Mouse (Mus musculus): Measurements from ENCODE around the gene Cyth3.

DNA sequence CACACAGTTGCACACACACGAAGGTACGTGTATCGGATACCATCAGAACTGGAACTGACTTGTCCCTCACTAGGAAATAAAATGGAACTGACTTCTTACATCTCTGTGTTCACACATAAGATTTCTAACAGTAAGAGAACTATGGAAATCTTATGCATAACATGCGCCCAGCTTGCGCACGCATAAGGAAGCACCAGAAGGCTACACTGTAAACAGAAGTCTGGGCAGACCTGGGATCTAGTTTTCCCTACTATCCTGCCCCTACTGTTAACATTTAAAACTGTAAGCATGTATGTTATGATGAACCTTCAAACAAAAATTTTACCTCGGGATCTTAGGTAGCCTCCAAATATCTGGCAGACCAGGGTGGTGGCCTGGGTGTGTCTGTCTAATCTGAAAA, 99.7 kb downstream of the Cyth3 start:
- TF ChIP-seq CTCF (IDR thresholded peaks at IDR 0.05; ENCODE audit: insufficient read depth, low read length) (no peak), POLR2A (IDR thresholded peaks at IDR 0.05; ENCODE audit: borderline replicate concordance, extremely low read depth, low read depth, low read length) (no peak)
